11 mouse cellular contexts compared by ENCODE assay signal in the genomic region with DNA sequence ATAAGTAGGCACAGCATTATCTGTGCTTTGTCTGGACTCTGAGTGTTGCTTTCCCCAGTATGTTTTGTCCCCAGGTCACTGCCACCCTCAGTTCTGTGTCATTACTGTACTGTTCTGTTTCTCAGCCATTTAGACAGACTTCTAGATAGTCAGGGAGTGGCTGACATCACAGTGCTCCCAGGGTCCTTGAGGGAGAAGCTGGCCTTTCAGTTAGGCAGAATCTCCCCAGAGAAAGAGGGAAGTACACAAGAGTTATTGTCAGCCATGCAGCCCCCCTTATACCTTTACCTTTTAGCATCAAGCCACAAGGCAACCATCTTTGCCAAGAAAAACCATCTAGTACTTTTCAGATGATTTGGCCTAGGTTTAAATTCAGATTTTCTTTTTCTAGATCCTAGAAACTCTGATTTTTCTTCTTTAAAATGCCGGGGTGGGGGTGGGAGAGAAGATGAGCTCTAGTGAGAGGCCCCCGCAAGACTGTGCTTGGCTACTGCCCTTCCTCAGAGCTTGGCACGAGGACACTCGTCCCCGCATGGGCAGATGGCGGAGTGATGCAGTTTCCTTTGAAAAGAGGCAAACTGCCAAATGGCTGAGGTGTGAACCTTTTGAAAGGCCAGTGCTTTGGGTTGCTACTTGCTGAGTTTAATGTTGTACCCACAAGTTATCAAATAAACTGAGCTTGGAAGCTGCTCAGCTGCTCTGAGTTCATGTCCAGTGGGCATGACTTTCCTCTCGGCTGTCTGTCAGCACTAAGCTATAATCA. TPM values are rescaled to one million over a fixed set of nuclear protein-coding genes. Genes with fewer than 3 reads are reported as not detected.
DNase-seq lines count a peak whose midpoint lies in the region; ATAC-seq and TF ChIP-seq lines count a peak whose summit lies in the region.
"Had no signal": no experiment of that assay in that cellular context is flagged by ENCODE, and none has a peak within 500 bp of the region (broad histone marks: within the 10 kb centered on the region; RNA-seq: fewer than 3 reads in every experiment).

No protein-coding gene starts in this region.

- no peak for TF ChIP-seq EP300 in lung, postnatal 0 days (IDR thresholded peaks at IDR 0.05)

- H3K4me1 ChIP-seq in lung, postnatal 0 days (ENCODE audit: insufficient read depth, low read depth, low read length), result peaks cover 4% of the 10 kb centered on the region; the same call in 1 of the 2 replicates

- no peak for ATAC-seq in lung, postnatal 0 days

- no peak overlapping the region for H3K4me2 ChIP-seq in lung, postnatal 0 days (replicated peaks; ENCODE audit: low read depth, low read length)
- H3K4me2 ChIP-seq: embryonic facial prominence, embryonic 12.5 days had no signal

- TF ChIP-seq CTCF in lung, postnatal 0 days (IDR thresholded peaks at IDR 0.05), result no peak

- peak; percentile 61 to 76 for DNase-seq in kidney, adult 8-10 months
- no peak for DNase-seq in kidney, postnatal 4 days
- DNase-seq in cerebellum, adult 11-12 months, result peak; percentile 96
- DNase-seq in cerebellum, postnatal 25 days, result peak; percentile 91 to 93
- peak; percentile 32 for DNase-seq in lung, postnatal 0 days (ENCODE audit: low spot score)
- DNase-seq in c-Kit-positive CD71-positive TER-119-positive erythroid progenitor cells, embryonic 14.5 days (ENCODE audit: low spot score), result no peak
- no peak for DNase-seq in spleen, postnatal 4 days (ENCODE audit: low spot score in 2 of 2)
- no peak for DNase-seq in heart, postnatal 36 days
- DNase-seq: spleen, adult 18-20 months had no signal

- H3K27me3 ChIP-seq in lung, postnatal 0 days (replicated peaks; ENCODE audit: insufficient read depth, low read length), result no peaks in the 10 kb centered on the region
- H3K27me3 ChIP-seq: embryonic facial prominence, embryonic 12.5 days; megakaryocyte, embryonic 14.5 days had no signal

- H3K27ac ChIP-seq in lung, postnatal 0 days (ENCODE audit: low read length), result no peak overlapping the region
- H3K27ac ChIP-seq: embryonic facial prominence, embryonic 12.5 days had no signal

- H3K9me3 ChIP-seq in lung, postnatal 0 days (ENCODE audit: low read length), result no peaks in the 10 kb centered on the region
- H3K9me3 ChIP-seq: embryonic facial prominence, embryonic 12.5 days; megakaryocyte, embryonic 14.5 days had no signal

- no peak overlapping the region for H3K4me3 ChIP-seq in lung, postnatal 0 days (ENCODE audit: low read depth, low read length)
- H3K4me3 ChIP-seq: embryonic facial prominence, embryonic 12.5 days; megakaryocyte, embryonic 14.5 days had no signal

- 36% methylated on average over 7 of the region's 7 CpGs for WGBS in lung, postnatal 0 days

- intact Hi-C loops in heart, postnatal 36 days (cut with DNase I), result no loop called here

- H3K9ac ChIP-seq in lung, postnatal 0 days (replicated peaks; ENCODE audit: low read depth), result no peak overlapping the region
- H3K9ac ChIP-seq: embryonic facial prominence, embryonic 12.5 days had no signal

- H3K36me3 ChIP-seq in lung, postnatal 0 days (ENCODE audit: insufficient read depth, low read length), result no peaks in the 10 kb centered on the region; the same call in 1 of the 2 replicates

RNA-seq across cellular contexts. Expression of gene Socs7, which starts 8.2 kb away (rescaled TPM):
- polyA plus RNA-seq in lung, postnatal 0 days (2015; fragmentation: Nextera tagmentation; extraction: Ambion mirVana), result 2.4 and 2.5 TPM in 2 replicates
- 10 to 100 TPM; 18.3 to 19.6 TPM for total RNA-seq in heart, postnatal 36 days (2021)

RNA-seq across cellular contexts. Expression of gene Gpr179, which starts 18.6 kb away (rescaled TPM):
- polyA plus RNA-seq in lung, postnatal 0 days (2015; fragmentation: Nextera tagmentation; extraction: Ambion mirVana), result 0.23 and 0.24 TPM in 2 replicates
- under 1 TPM; 0.08 to 0.11 TPM for total RNA-seq in heart, postnatal 36 days (2021)

RNA-seq across cellular contexts. Expression of gene Arhgap23, which starts 44.8 kb away (rescaled TPM):
- 7.0 and 8.4 TPM in 2 replicates for polyA plus RNA-seq in lung, postnatal 0 days (2015; fragmentation: Nextera tagmentation; extraction: Ambion mirVana)
- total RNA-seq in heart, postnatal 36 days (2021), result 10 to 100 TPM; 16.0 to 18.0 TPM

RNA-seq across cellular contexts. Expression of gene Mrpl45, which starts 55.0 kb away (rescaled TPM):
- polyA plus RNA-seq in lung, postnatal 0 days (2015; fragmentation: Nextera tagmentation; extraction: Ambion mirVana), result 19.2 and 22.4 TPM in 2 replicates
- 10 to 100 TPM; 55.3 to 65.3 TPM for total RNA-seq in heart, postnatal 36 days (2021)

Comparison
In these comparisons a context has a peak if more than half of its experiments do, and no peak if none do; other contexts are left out.
1. DNase-seq: peak in kidney, adult 8-10 months (2 of 2), cerebellum, adult 11-12 months (single experiment), cerebellum, postnatal 25 days (2 of 2) and lung, postnatal 0 days (single experiment); none in kidney, postnatal 4 days (0 of 2), c-Kit-positive CD71-positive TER-119-positive erythroid progenitor cells, embryonic 14.5 days (single experiment), spleen, postnatal 4 days (0 of 2) and heart, postnatal 36 days (0 of 2).